Mouse (Mus musculus) hindlimb bud, embryonic 11.5 days (tissue): Measurements from ENCODE around the gene Kif21a.

Source experiments
- DNase-seq: peaks from one replicate; pipeline ENCODE4 v3.0.0-alpha.2; 2012; ENCODE audit warnings: low read depth, low spot score; ENCODE audit errors: extremely low spot score

The Kif21a gene

GRCm38 (mm10) chr15:91018861-91019187 is 30.9 kb downstream of the Kif21a start:
- DNase-seq, result no peak

- DNase-seq, result no peak
These were observed 31.4 kb downstream of the Kif21a start for GRCm38 (mm10) chr15:91018161-91018860.

GRCm38 (mm10) chr15:91017261-91018160 is 32.2 kb downstream of the Kif21a start:
- no peak for DNase-seq

GRCm38 (mm10) chr15:91016366-91016765 is 33.4 kb downstream of the Kif21a start:
- no peak for DNase-seq

GRCm38 (mm10) chr15:91012793-91013580 is 36.8 kb downstream of the Kif21a start:
- DNase-seq, result no peak

- DNase-seq, result no peak
These were observed 39.5 kb downstream of the Kif21a start for GRCm38 (mm10) chr15:91010218-91010617.

GRCm38 (mm10) chr15:91007123-91007830 is 42.5 kb downstream of the Kif21a start:
- no peak for DNase-seq

GRCm38 (mm10) chr15:91004726-91005125 is 45.0 kb downstream of the Kif21a start:
- DNase-seq, result no peak

- no peak for DNase-seq
These were observed 48.6 kb downstream of the Kif21a start for GRCm38 (mm10) chr15:91001037-91001616.

- no peak for DNase-seq
These were observed 49.3 kb downstream of the Kif21a start for GRCm38 (mm10) chr15:91000280-91001036.

- DNase-seq, result no peak
These were observed 56.9 kb downstream of the Kif21a start for GRCm38 (mm10) chr15:90992871-90993270.

GRCm38 (mm10) chr15:90992388-90992787 is 57.4 kb downstream of the Kif21a start:
- no peak for DNase-seq

GRCm38 (mm10) chr15:90991843-90992242 is 57.9 kb downstream of the Kif21a start:
- DNase-seq, result no peak

GRCm38 (mm10) chr15:90987714-90988250 is 62.0 kb downstream of the Kif21a start:
- no peak for DNase-seq

- DNase-seq, result no peak
These were observed 73.8 kb downstream of the Kif21a start for GRCm38 (mm10) chr15:90975914-90976313.

GRCm38 (mm10) chr15:90971914-90972767 is 77.6 kb downstream of the Kif21a start:
- DNase-seq, result no peak

GRCm38 (mm10) chr15:90963320-90963719 is 86.4 kb downstream of the Kif21a start:
- no peak for DNase-seq

- no peak for DNase-seq
These were observed 87.2 kb downstream of the Kif21a start for GRCm38 (mm10) chr15:90962548-90962947.
